Mouse (Mus musculus) bone marrow, adult 2 months (tissue): Measurements from ENCODE around the gene Necab3.

Source experiments
- CTCF ChIP-seq: fragments of 200-500 bp; IDR thresholded peaks from 2 replicates; pipeline ENCODE4 v1.5.1; 2011; ENCODE audit warnings: low read length, control low read depth; ENCODE audit not compliant: control insufficient read depth, insufficient read depth
- POLR2A ChIP-seq: fragments of 200-500 bp; IDR thresholded peaks from 2 replicates; pipeline ENCODE4 v1.6.1; 2011; ENCODE audit warnings: low read depth, mild to moderate bottlenecking, control low read depth, low read length, borderline replicate concordance; ENCODE audit not compliant: control insufficient read depth

DNA sequence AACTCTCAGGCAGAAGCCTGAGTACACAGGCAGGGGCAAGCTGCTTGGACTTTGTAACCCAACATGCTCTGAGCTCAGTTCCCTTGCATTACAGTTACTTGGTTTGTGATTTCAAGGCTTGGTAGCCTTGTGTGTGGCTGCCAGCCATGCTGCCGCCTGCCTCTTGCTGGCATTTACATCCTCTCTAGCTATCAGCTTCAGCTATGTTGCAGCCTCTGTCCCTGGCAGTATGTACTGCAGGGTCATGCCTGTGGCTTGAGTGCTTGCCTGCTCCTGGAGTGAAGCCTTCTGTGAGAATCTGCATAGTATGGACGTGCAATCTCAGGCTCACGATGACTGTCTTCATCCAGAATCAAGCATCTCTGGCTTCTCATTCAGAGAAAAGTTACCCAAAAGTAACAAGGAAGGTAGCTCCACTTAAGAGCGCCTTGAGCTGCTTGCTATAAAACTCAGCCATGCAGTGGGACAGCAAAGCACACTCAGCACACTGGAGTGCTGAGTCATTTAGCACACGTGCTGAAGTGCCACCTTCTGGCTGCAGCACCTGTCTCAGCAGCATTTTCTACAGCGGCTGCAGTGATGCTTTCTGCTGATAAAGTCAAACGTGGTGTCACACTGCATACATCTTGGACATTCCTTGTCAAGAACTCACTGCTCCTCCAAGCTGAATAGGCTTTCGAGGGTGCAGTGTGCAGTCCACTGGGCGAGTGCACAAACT lies 51.0 kb downstream of the Necab3 start:
- no peak for TF ChIP-seq POLR2A
- TF ChIP-seq CTCF = no peak
